Mouse (Mus musculus) liver, embryonic 16.5 days (tissue): ENCODE results near the gene Fam25c. TPM values are rescaled to one million over a fixed set of nuclear protein-coding genes. Genes with fewer than 3 reads are reported as not detected.

Source experiments
- ATAC-seq: fragments of 200-750 bp; cut with Nextera tagmentation; 2 replicates; pipeline ENCODE4 v1.8.0; 2017; ENCODE audit warnings: low read depth, mild to moderate bottlenecking, moderate number of reproducible peaks, moderate library complexity
- H3K27ac ChIP-seq: fragments of 300-500 bp; sonication (generic); 2 replicates; pipeline ENCODE4 v1.5.1; 2014; ENCODE audit warnings: mild to moderate bottlenecking, low read length
- H3K27me3 ChIP-seq: fragments of 300-500 bp; sonication (generic); 2 replicates; pipeline ENCODE4 v1.6.1; 2014; ENCODE audit warnings: low read depth, low read length, mixed read lengths; ENCODE audit not compliant: control insufficient read depth, insufficient read depth
- H3K36me3 ChIP-seq: fragments of 300-500 bp; sonication (generic); 2 replicates; pipeline ENCODE4 v1.6.1; 2014; ENCODE audit warnings: mild to moderate bottlenecking; ENCODE audit not compliant: control insufficient read depth, insufficient read depth
- H3K4me1 ChIP-seq: fragments of 300-500 bp; sonication (generic); 2 replicates; pipeline ENCODE4 v1.6.1; 2014; ENCODE audit warnings: low read depth, low read length, mixed read lengths; ENCODE audit not compliant: control insufficient read depth
- H3K4me2 ChIP-seq: fragments of 300-500 bp; sonication (generic); 2 replicates; pipeline ENCODE4 v1.6.1; 2014; ENCODE audit warnings: low read depth, low read length, mixed read lengths
- H3K4me3 ChIP-seq: fragments of 300-500 bp; sonication (generic); 2 replicates; pipeline ENCODE4 v1.5.1; 2014; ENCODE audit warnings: low read depth, mild to moderate bottlenecking, low read length
- H3K9ac ChIP-seq: fragments of 300-500 bp; sonication (generic); 2 replicates; pipeline ENCODE4 v1.6.1; 2014; ENCODE audit warnings: low read depth, low read length
- H3K9me3 ChIP-seq: fragments of 300-500 bp; sonication (generic); replicated peaks from 2 replicates; pipeline ENCODE4 v1.6.1; 2016; ENCODE audit warnings: low read length; ENCODE audit not compliant: control insufficient read depth
- WGBS: fragments of 180-500 bp; shearing (Covaris S2); extraction: QIAGEN DNeasy Blood & Tissue Kit; methylation state at CpG from one replicate; pipeline ENCODE4 v1.1.7; 2014; ENCODE audit not compliant: insufficient replicate concordance; 5-methylcytosine and 5-hydroxymethylcytosine counted together
- polyA plus RNA-seq: library from polyadenylated mRNA; unstranded; fragments of >200 nt; fragmentation: Nextera tagmentation; extraction: Ambion mirVana; gene quantifications from 2 replicates; pipeline ENCODE4 v1.2.1, GENCODE M21; 2015

The Fam25c gene
- polyA plus RNA-seq, 1 experiment from 2014 or later = 0.57 TPM

GRCm38 (mm10) chr14:34311691-34312090 is 43.5 kb downstream of the Fam25c start:
- peak overlapping the region; percentile 53; the same call in 1 of the 2 replicates for H3K27ac ChIP-seq
- no peaks in the 10 kb centered on the region for H3K9me3 ChIP-seq
- under 1% methylated on average over 4 of the region's 4 CpGs for WGBS
- peak overlapping the region; percentile 78 for H3K9ac ChIP-seq
- H3K4me2 ChIP-seq = peak overlapping the region; percentile 96
- peaks cover 13% of the 10 kb centered on the region for H3K4me1 ChIP-seq
- no peak for ATAC-seq
- peak overlapping the region; percentile 82 for H3K4me3 ChIP-seq
- H3K36me3 ChIP-seq = no peaks in the 10 kb centered on the region
- no peaks in the 10 kb centered on the region for H3K27me3 ChIP-seq

GRCm38 (mm10) chr14:34311021-34311631 is 44.1 kb downstream of the Fam25c start:
- peak overlapping the region; percentile 78 for H3K9ac ChIP-seq
- no peaks in the 10 kb centered on the region for H3K36me3 ChIP-seq
- peak overlapping the region; percentile 96 for H3K4me2 ChIP-seq
- H3K9me3 ChIP-seq = no peaks in the 10 kb centered on the region
- WGBS = under 1% methylated on average over 47 of the region's 47 CpGs
- H3K4me3 ChIP-seq = peak overlapping the region; percentile 82
- ATAC-seq = no peak
- peaks cover 13% of the 10 kb centered on the region for H3K4me1 ChIP-seq
- H3K27me3 ChIP-seq = no peaks in the 10 kb centered on the region
- peak overlapping the region; percentile 79 for H3K27ac ChIP-seq

- Histone ChIP-seq H3K9me3 (no peaks in the 10 kb centered on the region), H3K4me3 (peak within 1 kb of the TSS; percentile 82), H3K27me3 (no peaks in the 10 kb centered on the region), H3K9ac (peak within 1 kb of the TSS; percentile 78), H3K4me2 (peak within 1 kb of the TSS; percentile 96), H3K36me3 (no peaks in the 10 kb centered on the region), H3K4me1 (peaks cover 13% of the 10 kb centered on the region), H3K27ac (peak within 1 kb of the TSS; percentile 79)
- WGBS = under 1% methylated on average over 82 of the region's 100 CpGs
- peak; percentile 92 for ATAC-seq
Observed at GRCm38 (mm10) chr14:34310234-34310965, 44.8 kb downstream of the Fam25c start, which contains the start of the genes Shld2 and Glud1. Gene Shld2 (minus strand): TSS chr14:34310493. Gene Glud1 (plus strand): TSS chr14:34310727.

- Histone ChIP-seq H3K4me1 (peaks cover 13% of the 10 kb centered on the region), H3K4me3 (peak overlapping the region; percentile 82), H3K4me2 (peak overlapping the region; percentile 96), H3K27ac (peak overlapping the region; percentile 79), H3K9me3 (no peaks in the 10 kb centered on the region), H3K9ac (peak overlapping the region; percentile 67), H3K27me3 (no peaks in the 10 kb centered on the region), H3K36me3 (no peaks in the 10 kb centered on the region)
- WGBS = 3% methylated on average over 5 of the region's 5 CpGs
- ATAC-seq = no peak
Observed at GRCm38 (mm10) chr14:34309907-34310233, 45.4 kb downstream of the Fam25c start.

- Histone ChIP-seq H3K27ac (no peak overlapping the region), H3K4me2 (peak overlapping the region; percentile 96), H3K9ac (no peak overlapping the region), H3K4me3 (peak overlapping the region; percentile 82; the same call in 1 of the 2 replicates), H3K27me3 (no peaks in the 10 kb centered on the region), H3K36me3 (no peaks in the 10 kb centered on the region), H3K9me3 (no peaks in the 10 kb centered on the region), H3K4me1 (peaks cover 13% of the 10 kb centered on the region)
- no peak for ATAC-seq
- 67% methylated on average over 4 of the region's 4 CpGs for WGBS
Observed at GRCm38 (mm10) chr14:34309266-34309665, 46.0 kb downstream of the Fam25c start.

- Histone ChIP-seq H3K36me3 (no peaks in the 10 kb centered on the region), H3K4me1 (no peaks in the 10 kb centered on the region; the same call in 1 of the 2 replicates), H3K9ac (no peak overlapping the region), H3K4me3 (no peak overlapping the region), H3K9me3 (no peaks in the 10 kb centered on the region), H3K4me2 (no peak overlapping the region), H3K27ac (no peak overlapping the region), H3K27me3 (no peaks in the 10 kb centered on the region)
- 33% methylated on average over 5 of the region's 5 CpGs for WGBS
- no peak; the same call in 1 of the 2 replicates for ATAC-seq
Observed at GRCm38 (mm10) chr14:34303265-34303680, 52.0 kb downstream of the Fam25c start.

GRCm38 (mm10) chr14:34302681-34303242 is 52.5 kb downstream of the Fam25c start:
- H3K36me3 ChIP-seq = no peaks in the 10 kb centered on the region
- peaks cover under 1% of the 10 kb centered on the region for H3K4me1 ChIP-seq
- H3K27ac ChIP-seq = no peak overlapping the region
- H3K9me3 ChIP-seq = no peaks in the 10 kb centered on the region
- ATAC-seq = no peak
- H3K9ac ChIP-seq = no peak overlapping the region
- no peak overlapping the region for H3K4me2 ChIP-seq
- 63% methylated on average over 5 of the region's 5 CpGs for WGBS
- no peak overlapping the region for H3K4me3 ChIP-seq
- H3K27me3 ChIP-seq = no peaks in the 10 kb centered on the region
